Mouse (Mus musculus) forebrain, embryonic 14.5 days (tissue): ENCODE results near the gene Inpp4b. TPM values are rescaled to one million over a fixed set of nuclear protein-coding genes. Genes with fewer than 3 reads are reported as not detected.
A peak's percentile ranks its signal among the peaks of the same experiment; 100 is the strongest.

Experiments
- ATAC-seq: fragments of 200-750 bp; cut with Nextera tagmentation; 2 replicates; pipeline ENCODE4 v1.8.0; 2017; ENCODE audit warnings: mild to moderate bottlenecking, moderate library complexity
- DNase-seq: peaks from one replicate; pipeline ENCODE4 v3.0.0-alpha.2; 2015; ENCODE audit warnings: low spot score
- H3K27ac ChIP-seq: fragments of 300-500 bp; sonication (generic); 2 replicates; pipeline ENCODE4 v1.5.1; 2014; ENCODE audit warnings: low read depth, mild to moderate bottlenecking, control low read depth, low read length, moderate library complexity
- H3K27me3 ChIP-seq: fragments of 300-500 bp; sonication (generic); replicated peaks from 2 replicates; pipeline ENCODE4 v1.6.1; 2014; ENCODE audit warnings: low read length, control low read depth, mixed read lengths; ENCODE audit not compliant: control insufficient read depth, insufficient read depth
- H3K36me3 ChIP-seq: fragments of 300-500 bp; sonication (generic); 2 replicates; pipeline ENCODE4 v1.6.1; 2014; ENCODE audit warnings: low read length, control low read depth; ENCODE audit not compliant: control insufficient read depth, insufficient read depth
- H3K4me1 ChIP-seq: fragments of 300-500 bp; sonication (generic); 2 replicates; pipeline ENCODE4 v1.6.1; 2014; ENCODE audit warnings: antibody characterized with exemption, low read length, control low read depth; ENCODE audit not compliant: control insufficient read depth, insufficient read depth
- H3K4me2 ChIP-seq: fragments of 300-500 bp; sonication (generic); 2 replicates; pipeline ENCODE4 v1.6.1; 2014; ENCODE audit warnings: mild to moderate bottlenecking, control low read depth, low read length
- H3K4me3 ChIP-seq: fragments of 300-500 bp; sonication (generic); 2 replicates; pipeline ENCODE4 v1.5.1; 2014; ENCODE audit warnings: low read depth, low read length, control low read depth
- H3K9ac ChIP-seq: fragments of 300-500 bp; sonication (generic); 2 replicates; pipeline ENCODE4 v1.6.1; 2014; ENCODE audit warnings: mild to moderate bottlenecking, low read length, control low read depth, moderate library complexity
- H3K9me3 ChIP-seq: fragments of 300-500 bp; sonication (generic); replicated peaks from 2 replicates; pipeline ENCODE4 v1.6.1; 2016; ENCODE audit warnings: low read length, control low read depth, mixed read lengths; ENCODE audit not compliant: control insufficient read depth
- WGBS: fragments of 180-500 bp; shearing (Covaris S2); extraction: QIAGEN DNeasy Blood & Tissue Kit; methylation state at CpG from one replicate; pipeline ENCODE4 v1.1.7; 2014; 5-methylcytosine and 5-hydroxymethylcytosine counted together
- polyA plus RNA-seq: library from polyadenylated mRNA; unstranded; fragments of >200 nt; fragmentation: Nextera tagmentation; extraction: Ambion mirVana; gene quantifications from 2 replicates; pipeline ENCODE4 v1.2.1, GENCODE M21; 2014

Inpp4b gene
- polyA plus RNA-seq, 1 experiment from 2014 or later: 2.4 TPM

- DNase-seq (no peak), ATAC-seq (no peak)
- Histone ChIP-seq H3K27me3 (no peaks in the 10 kb centered on the region), H3K27ac (no peak overlapping the region), H3K4me2 (no peak overlapping the region), H3K9me3 (no peaks in the 10 kb centered on the region), H3K4me1 (no peaks in the 10 kb centered on the region), H3K36me3 (no peaks in the 10 kb centered on the region), H3K9ac (no peak overlapping the region), H3K4me3 (no peak overlapping the region)
- 53% methylated on average over 3 of the region's 3 CpGs for WGBS
Measured at GRCm38 (mm10) chr8:81578951-81579350, 236.6 kb downstream of the Inpp4b start.

DNA sequence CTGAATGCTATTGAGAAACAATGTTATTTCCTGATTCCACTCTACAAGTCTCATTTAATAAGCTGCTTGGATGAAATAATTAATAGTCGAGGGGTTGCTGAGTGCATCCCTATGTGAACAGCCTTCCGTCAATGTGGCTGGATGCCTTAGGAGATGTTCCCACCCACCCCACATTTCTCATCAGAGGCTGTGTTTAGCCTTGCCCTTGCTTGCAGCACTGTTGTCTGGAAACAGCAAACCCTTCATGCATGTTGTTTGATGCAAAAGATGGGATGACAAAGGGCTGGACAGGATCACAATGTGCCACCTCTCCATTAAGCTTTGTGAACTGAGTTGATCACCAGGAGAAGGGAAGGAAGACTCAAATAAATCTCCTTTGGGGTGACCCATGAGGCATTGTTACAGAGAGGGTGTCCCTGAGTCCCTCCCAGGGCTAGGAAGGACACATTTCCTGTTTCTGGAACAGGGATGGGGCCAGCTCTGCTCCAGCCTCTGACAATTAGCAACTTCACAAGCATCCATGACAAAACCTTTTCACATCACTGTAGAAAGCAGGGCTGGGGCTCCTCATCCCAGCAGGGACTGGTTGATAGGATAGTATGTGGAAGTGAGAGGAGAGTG is 239.6 kb downstream of the Inpp4b start:
- no peaks in the 10 kb centered on the region for H3K36me3 ChIP-seq
- no peaks in the 10 kb centered on the region for H3K9me3 ChIP-seq
- no peak overlapping the region for H3K27ac ChIP-seq
- WGBS: 82% methylated on average over 2 of the region's 2 CpGs
- H3K4me3 ChIP-seq: no peak overlapping the region
- H3K4me1 ChIP-seq: no peaks in the 10 kb centered on the region
- ATAC-seq (no peak), DNase-seq (no peak)
- no peaks in the 10 kb centered on the region for H3K27me3 ChIP-seq
- no peak overlapping the region for H3K9ac ChIP-seq
- H3K4me2 ChIP-seq: no peak overlapping the region

DNA sequence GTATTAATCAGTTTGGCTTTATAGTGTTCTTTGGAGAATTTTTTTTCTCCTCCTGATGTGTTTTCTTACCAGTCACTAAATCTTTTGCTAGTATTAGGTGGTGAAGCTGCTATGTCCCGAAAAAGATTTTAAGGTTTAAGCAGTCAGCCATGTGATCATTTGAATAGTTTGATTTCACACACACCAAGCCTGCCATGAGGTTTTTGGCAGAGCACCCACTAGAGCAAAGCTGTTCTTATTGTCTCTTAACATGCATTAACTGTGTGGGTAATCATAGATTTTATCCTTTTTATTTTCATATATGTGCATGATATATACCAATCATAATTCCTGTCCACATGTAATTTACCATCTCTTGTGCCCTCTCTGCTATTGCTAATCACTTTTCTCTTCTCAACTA is 240.6 kb downstream of the Inpp4b start:
- ATAC-seq: no peak
- no peak overlapping the region for H3K4me2 ChIP-seq
- DNase-seq: peak; percentile 15
- H3K9me3 ChIP-seq: no peaks in the 10 kb centered on the region
- no peaks in the 10 kb centered on the region for H3K27me3 ChIP-seq
- no peaks in the 10 kb centered on the region for H3K4me1 ChIP-seq
- H3K36me3 ChIP-seq: no peaks in the 10 kb centered on the region
- no peak overlapping the region for H3K4me3 ChIP-seq
- H3K9ac ChIP-seq: no peak overlapping the region
- WGBS: 62% methylated on average over 1 of the region's 1 CpGs
- no peak overlapping the region for H3K27ac ChIP-seq

DNA sequence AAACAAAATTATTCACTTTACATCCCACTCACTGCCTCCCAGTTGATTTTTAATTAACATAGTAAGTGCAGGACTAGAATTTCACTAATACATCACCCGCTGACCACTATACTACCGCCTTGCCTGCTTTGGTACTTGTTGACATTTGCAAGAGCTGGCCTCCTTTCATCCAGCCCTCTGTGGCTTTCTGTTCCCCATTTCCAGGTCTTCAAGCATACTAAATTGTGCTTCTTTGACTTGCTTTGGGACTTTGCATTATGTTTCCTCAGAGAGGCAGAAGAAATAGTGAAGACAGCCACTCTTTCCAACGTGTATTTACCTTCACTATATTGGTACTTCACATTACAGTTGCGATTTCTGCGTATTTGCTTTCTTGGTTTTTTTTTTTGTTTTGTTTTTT is 244.4 kb downstream of the Inpp4b start:
- H3K4me3 ChIP-seq: no peak overlapping the region
- WGBS: 90% methylated on average over 5 of the region's 5 CpGs
- no peak for ATAC-seq

GRCm38 (mm10) chr8:81594134-81594714 is 251.9 kb downstream of the Inpp4b start:
- no peak for DNase-seq
- 88% methylated on average over 3 of the region's 3 CpGs for WGBS

More for the DNA sequence above, 244.4 kb downstream of the Inpp4b start:
- Histone ChIP-seq H3K27me3 (no peaks in the 10 kb centered on the region), H3K9ac (no peak overlapping the region), H3K27ac (no peak overlapping the region), H3K4me1 (no peaks in the 10 kb centered on the region), H3K36me3 (no peaks in the 10 kb centered on the region), H3K9me3 (no peaks in the 10 kb centered on the region), H3K4me2 (no peak overlapping the region)
- no peak for DNase-seq

DNA sequence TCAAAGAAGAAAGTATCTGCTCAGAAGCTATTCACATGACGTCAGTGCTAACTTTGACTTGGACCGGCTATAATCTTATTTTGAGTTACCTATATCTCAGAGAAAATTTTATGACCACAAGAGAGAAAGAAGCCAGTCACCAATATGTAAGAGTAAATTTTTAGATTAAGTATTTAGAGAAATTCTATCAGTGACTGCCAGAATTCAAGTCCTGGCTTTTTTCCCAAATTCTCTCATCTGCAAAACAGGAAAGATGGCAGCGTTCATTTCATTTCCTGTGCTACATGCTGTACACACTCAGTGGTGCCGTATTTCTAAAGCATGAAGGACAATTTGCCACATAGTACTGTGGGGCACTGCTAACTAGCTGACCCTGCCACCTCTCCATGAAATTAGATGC is 256.9 kb downstream of the Inpp4b start:
- no peaks in the 10 kb centered on the region for H3K27me3 ChIP-seq
- H3K9ac ChIP-seq: no peak overlapping the region
- H3K9me3 ChIP-seq: no peaks in the 10 kb centered on the region
- ATAC-seq: no peak
- peak; percentile 18 for DNase-seq
- 84% methylated on average over 4 of the region's 4 CpGs for WGBS
- H3K36me3 ChIP-seq: no peaks in the 10 kb centered on the region
- H3K4me3 ChIP-seq: no peak overlapping the region
- no peak overlapping the region for H3K4me2 ChIP-seq
- H3K27ac ChIP-seq: no peak overlapping the region
- H3K4me1 ChIP-seq: no peaks in the 10 kb centered on the region

More at GRCm38 (mm10) chr8:81594134-81594714, 251.9 kb downstream of the Inpp4b start:
- no peaks in the 10 kb centered on the region for H3K9me3 ChIP-seq
- H3K4me1 ChIP-seq: no peaks in the 10 kb centered on the region
- H3K36me3 ChIP-seq: no peaks in the 10 kb centered on the region
- no peak overlapping the region for H3K4me3 ChIP-seq
- no peaks in the 10 kb centered on the region for H3K27me3 ChIP-seq
- H3K4me2 ChIP-seq: no peak overlapping the region
- no peak overlapping the region for H3K27ac ChIP-seq
- no peak for ATAC-seq
- no peak overlapping the region for H3K9ac ChIP-seq

- H3K4me3 ChIP-seq: no peak overlapping the region
- H3K4me2 ChIP-seq: no peak overlapping the region
- no peak overlapping the region for H3K9ac ChIP-seq
- no peak overlapping the region for H3K27ac ChIP-seq
- H3K9me3 ChIP-seq: no peaks in the 10 kb centered on the region
- no peaks in the 10 kb centered on the region for H3K36me3 ChIP-seq
- DNase-seq (no peak), ATAC-seq (no peak)
- no peaks in the 10 kb centered on the region for H3K4me1 ChIP-seq
- no peaks in the 10 kb centered on the region for H3K27me3 ChIP-seq
Measured at GRCm38 (mm10) chr8:81601136-81601535, 258.8 kb downstream of the Inpp4b start.

DNA sequence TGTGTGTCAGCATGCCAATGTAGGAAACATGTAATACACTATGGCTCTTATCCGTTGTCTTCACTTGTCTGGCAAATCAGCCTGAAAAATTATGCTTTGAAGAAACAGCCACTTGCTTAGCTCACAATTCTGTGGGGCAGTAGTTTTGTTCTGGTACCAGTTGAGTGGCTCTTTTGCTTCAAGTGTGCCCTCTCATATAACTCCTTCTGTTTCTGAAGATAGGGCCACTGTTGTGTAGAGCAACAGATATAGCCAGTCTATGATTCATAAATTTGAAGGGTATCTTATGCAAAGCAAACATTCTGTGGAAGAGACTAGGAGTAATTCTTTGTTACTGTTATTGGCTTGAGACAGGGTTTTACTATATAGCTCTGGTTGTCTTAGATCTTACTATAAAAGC is 265.7 kb downstream of the Inpp4b start:
- Histone ChIP-seq H3K27me3 (no peaks in the 10 kb centered on the region), H3K4me3 (no peak overlapping the region), H3K9ac (no peak overlapping the region), H3K9me3 (no peaks in the 10 kb centered on the region), H3K4me1 (no peaks in the 10 kb centered on the region), H3K27ac (no peak overlapping the region), H3K4me2 (no peak overlapping the region), H3K36me3 (no peaks in the 10 kb centered on the region)
- DNase-seq (no peak), ATAC-seq (no peak)
- WGBS: 88% methylated on average over 1 of the region's 1 CpGs

DNA sequence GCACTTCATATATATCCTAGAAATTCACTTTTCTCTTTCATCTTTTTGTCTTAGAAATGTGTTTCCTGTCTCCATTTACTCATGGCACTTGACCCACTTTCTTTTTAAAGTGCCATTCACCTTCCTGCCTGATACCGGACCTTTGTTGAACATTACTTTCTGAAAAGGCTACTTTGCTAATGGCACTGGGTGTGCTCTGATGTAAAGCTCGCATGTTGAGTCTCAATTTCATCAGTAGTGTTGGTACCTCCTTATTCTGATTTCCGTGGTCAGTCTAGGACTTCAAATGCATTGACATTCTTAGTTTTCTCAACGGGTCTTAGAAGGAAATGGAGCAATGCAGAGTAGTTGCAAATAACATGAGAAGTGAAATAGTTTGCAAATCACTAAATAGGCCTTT is 266.7 kb downstream of the Inpp4b start:
- WGBS: 78% methylated on average over 4 of the region's 4 CpGs
- DNase-seq (no peak), ATAC-seq (no peak)

More for the DNA sequence above, 266.7 kb downstream of the Inpp4b start:
- no peaks in the 10 kb centered on the region for H3K36me3 ChIP-seq
- no peaks in the 10 kb centered on the region for H3K9me3 ChIP-seq
- no peak overlapping the region for H3K27ac ChIP-seq
- H3K4me2 ChIP-seq: no peak overlapping the region
- no peak overlapping the region for H3K4me3 ChIP-seq
- H3K27me3 ChIP-seq: no peaks in the 10 kb centered on the region
- H3K9ac ChIP-seq: no peak overlapping the region
- H3K4me1 ChIP-seq: no peaks in the 10 kb centered on the region
